Mouse (Mus musculus): ENCODE measurements around the gene Uba7. TPM values are rescaled to one million over a fixed set of nuclear protein-coding genes. Genes with fewer than 3 reads are reported as not detected.

Gene Uba7
- 186 TPM for total RNA-seq (2023)

DNA sequence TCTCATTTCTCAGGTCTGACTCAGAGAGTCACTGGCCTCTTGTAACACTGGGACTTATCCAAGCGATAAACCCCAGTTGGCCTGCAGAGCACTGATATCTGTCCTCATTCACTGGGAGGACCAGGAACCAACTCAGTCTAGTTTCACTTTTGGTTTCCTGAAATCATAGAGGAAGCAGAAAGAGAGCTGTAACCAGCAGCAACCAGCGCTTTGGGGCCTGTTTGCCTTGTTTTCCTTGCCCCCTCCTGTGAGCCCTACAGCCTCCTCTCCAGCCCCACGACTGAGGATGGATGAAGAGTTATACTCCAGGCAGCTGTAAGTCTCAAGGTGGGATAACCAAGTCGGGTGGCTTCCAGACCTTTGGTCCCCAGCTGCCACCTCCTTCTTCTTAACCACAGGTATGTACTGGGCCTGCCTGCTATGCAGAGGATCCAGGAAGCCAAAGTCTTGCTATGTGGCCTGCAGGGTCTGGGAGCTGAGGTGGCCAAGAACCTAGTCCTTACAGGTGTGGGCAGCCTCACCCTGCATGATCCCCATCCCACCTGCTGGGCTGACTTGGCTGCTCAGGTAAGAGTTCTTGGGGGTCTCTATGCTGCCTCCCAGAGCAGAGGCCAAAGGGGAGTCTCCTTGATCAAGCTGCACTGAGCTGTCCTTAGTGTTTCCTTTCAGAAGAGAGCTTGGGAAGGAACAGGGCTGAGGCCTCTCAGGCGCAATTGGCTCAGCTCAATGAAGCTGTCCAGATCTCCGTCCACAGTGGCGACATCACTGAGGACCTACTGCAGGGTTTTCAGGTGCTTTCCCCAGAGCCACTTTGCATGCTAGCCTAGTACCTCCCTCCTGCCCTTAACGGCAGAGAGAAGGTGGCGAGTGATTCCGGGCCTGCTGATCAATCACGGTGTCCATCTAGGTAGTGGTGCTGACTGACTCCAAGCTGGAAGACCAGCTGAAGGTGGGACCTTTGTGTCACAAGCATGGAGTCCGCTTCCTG is at the start of gene Uba7:
Gene Uba7 (plus strand): TSS at position 107 of the 988 bp plus-strand sequence.

DNA sequence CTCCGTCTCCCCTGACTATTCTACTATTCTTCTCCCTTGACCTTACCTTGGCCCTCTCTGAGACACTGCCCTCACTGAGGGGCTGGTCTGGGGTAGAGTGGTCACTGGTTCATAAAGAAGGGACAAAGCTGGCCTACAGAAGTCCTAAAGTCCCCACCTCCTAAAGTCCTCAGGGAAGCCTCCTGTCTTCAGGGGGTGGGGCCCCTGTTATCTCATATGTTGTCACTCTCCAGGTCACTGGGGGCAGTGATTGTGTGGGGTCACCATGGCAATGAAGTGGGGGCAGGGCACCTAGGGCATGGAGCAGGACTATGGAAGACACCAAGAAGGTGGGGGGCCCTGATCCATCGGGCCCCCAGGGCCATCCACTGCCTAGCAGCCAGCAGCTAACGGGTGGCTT is 47.1 kb upstream of the Uba7 start, which contains the start of gene Actl11:
Gene Actl11 (plus strand): TSS at position 301 of the 400 bp plus-strand sequence.

DNA sequence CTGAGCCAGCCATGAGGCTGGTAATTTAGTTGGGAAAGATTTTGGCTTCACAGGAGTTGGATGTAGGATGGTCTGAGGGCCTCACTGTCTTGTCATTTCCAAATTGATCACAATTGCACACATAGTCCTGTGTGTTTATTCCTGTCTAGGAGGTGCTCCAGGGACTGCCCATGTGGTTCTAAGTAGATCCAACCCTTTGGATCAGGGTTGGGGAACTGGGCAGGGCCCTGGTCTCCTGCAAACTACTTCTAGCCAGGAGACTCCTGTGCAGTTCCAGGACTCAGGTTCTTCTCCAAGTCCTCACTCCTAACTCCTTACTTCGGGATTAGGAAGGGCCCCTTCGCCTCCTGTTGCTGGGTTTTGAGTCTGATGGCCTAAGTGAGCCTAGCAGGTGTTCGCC is 39.9 kb upstream of the Uba7 start, which contains the start of gene Camkv:
Gene Camkv (plus strand): TSS at position 301 of the 400 bp plus-strand sequence.

DNA sequence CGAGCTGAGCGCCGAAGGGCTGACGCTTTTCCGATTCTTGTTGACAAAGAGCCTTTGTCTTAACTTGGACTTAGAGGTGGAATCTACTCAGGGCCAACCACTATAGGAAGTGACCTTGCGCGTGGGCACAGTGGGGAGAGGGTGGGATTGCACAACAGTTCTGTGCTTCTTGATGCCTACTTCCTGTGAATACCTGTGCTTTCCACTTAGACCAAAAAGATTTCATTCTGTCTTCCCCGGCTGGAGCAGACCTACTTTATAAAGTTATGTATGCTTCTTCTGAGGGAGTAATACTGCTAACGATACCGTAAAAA is 25.4 kb upstream of the Uba7 start, which contains the start of gene Traip:
Gene Traip (plus strand): TSS at position 215 of the 314 bp plus-strand sequence.

DNA sequence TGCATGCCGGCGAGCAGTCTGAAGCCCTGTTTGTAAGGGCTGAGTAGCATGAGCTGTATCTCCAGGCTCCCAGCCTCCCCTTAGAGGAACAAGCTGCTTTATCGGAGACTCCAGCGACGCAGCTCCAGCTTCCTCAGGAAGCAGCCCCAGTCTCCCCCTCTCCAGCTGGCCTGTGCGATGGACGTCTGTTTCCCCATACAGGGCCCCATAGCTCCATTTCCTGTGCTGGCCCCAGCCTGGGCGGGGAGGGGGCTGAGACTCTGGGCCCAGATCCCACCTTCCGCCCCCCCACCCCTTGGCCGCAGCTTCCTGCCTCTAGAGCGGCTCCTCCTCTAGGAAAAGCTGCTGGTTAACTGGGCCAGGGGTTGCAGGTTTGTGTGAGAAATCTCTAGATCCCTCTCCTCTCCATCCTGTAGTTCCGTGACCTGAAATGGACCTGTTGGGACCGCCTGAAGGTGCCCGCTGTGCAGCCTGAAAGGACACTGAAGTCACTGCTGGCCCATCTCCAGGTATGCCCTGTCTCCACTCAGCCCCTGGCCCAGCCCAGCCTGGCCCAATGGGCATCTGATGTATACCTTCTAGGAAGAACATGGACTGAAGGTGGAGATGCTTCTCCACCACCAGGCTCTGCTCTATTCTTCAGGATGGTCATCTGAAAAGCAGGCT is 7.5 kb downstream of the Uba7 start, which contains the start of gene Gm20661:
Gene Gm20661 (plus strand): TSS at position 378 of the 666 bp plus-strand sequence.

DNA sequence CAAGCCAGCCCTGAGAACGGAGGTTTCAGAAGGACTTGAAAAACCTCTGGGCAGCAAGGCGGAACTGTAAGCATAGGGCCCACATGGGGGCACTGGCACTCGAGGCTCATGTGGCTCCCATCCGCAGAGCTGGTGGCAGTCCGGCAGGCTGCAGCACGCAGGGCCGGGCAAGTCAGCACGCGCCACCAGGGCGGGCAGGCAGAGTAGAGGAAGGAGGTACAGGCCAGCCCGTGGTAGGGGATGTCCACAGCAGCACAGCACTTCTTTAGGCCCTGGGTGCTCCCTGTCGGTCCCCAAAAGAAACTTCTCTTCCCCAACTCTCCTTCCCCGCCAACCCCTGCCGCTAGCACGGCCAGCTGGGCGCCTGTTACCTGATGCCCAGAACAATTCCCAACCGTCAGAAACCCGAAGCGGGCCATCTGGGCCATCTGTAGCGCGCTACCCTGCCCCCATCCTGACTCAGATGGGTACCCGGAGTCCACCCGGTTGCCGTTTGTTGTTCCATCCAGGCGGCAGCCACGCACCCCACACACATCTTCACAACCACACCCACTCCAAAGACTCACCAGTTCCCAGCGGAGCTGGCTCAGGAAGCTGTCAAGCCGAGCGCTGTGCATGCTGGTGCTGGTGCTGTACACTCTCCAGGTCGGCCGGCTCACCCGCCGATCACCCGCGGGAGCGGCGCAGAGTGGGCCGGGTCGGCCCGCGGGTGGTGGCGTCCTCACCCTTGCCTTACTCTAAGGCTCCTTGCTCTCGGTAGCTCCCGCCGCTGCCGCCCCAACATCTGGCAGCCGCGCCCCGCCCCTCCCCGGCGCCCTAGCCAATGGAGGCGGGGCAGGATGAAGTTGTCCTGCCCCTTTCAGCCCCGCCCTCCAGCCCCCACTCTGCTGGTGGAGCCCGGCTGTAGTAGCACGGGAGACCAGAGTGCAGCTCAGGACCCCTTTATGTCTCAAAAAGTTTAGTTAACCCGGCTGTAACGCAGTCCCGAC is 10.1 kb downstream of the Uba7 start, which contains the start of gene Inka1:
Gene Inka1 (minus strand): TSS at position 749 of the 989 bp plus-strand sequence.

DNA sequence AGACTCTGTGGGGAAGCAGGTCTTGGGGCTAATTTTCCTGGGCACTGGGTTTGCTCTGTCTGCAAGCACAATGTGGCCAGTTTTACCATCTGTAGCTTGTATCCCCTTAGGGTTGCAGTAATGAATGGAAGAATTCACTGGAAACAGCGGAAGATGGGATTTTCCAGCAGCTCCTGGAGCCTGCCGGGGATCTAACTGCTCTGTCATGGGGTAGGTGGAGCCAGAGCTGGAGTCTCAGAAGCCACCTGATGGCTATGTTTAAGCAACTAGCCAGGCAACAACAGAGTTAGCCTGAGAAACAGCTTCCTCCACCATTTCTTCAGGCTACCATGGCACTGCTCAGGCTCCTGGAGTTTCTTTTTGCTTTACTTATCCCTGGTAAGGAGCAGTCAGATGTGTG is 16.9 kb downstream of the Uba7 start, which contains the start of gene Cdhr4:
Gene Cdhr4 (plus strand): TSS at position 301 of the 400 bp plus-strand sequence.

DNA sequence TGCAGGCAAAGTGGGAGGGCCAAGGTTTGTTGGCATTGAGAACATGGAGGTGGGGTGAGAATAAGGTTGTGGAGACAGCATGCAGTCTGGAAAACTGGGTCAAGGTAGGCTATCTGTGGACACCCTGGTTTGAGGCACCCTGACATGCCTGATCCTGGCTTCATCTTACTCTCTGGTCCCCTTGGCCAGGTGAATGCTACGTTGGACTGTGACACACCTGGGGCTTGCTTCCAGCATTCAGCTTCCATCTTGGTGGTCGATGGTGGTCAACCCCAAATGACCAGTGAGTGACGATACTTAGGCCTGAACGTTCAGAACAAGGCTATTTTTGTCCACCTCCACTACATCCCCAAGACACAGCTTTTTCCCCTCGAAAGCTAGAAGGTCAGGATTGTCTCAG is 20.7 kb downstream of the Uba7 start, which contains the start of gene Gm20662:
Gene Gm20662 (plus strand): TSS at position 301 of the 400 bp plus-strand sequence.

DNA sequence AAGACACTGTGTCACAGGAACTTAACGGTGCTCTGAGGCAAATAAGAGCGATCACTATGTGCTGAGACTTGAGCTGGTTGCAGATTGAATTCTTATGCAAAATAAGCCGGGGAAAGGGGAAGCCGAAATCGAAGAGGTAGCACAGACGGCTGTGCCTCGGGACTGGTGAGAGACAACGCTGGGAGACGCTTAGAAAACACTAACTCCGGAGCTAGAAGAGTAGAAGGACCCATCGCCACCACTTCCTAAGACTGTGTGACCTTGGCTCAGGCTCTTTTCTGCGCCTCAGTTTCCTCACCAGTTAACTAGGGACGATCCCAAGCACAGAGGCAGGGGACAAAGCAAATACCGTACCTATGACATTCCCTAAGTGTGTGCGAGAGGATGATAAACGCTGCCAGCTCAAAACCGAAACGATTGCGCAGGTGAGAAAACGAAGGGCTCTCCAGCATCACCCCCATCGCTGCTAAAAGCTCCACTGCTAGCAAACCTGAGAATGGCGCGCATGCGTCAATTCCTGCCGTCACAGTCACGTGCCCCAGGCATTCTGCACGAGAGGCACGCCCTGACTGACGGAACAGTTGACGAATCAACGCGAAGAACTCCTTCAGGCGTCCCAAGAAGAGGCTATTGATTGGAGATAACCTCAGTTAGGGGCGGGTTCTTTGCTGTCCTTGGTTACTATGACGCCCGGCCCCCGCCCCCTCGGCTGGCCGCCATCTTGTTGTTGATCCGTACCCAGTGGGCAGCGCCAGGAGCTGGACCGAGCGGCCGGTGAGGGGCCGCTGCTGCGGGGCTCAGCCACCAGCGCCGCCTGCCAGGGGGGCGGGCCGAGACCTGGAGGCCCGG is 26.8 kb downstream of the Uba7 start, which contains the start of gene Ip6k1:
Gene Ip6k1 (plus strand): TSS at position 580 of the 849 bp plus-strand sequence.

Other genes starting within 250 kb of the Uba7 start
- gene Rbm5, start 204.5 kb upstream of the Uba7 start, total RNA-seq (2023), result 262 TPM
- 139 TPM for gene Rbm6, start 102.3 kb upstream of the Uba7 start, total RNA-seq (2023)
- gene Mon1a, start 87.4 kb upstream of the Uba7 start, total RNA-seq (2023), result 18.6 TPM
- 0.24 TPM for gene Mst1r, start 68.6 kb upstream of the Uba7 start, total RNA-seq (2023)
- not detected for gene Actl11, start 47.0 kb upstream of the Uba7 start, total RNA-seq (2023)
- gene Camkv, start 39.8 kb upstream of the Uba7 start, total RNA-seq (2023), result not detected
- 8.8 TPM for gene Traip, start 25.4 kb upstream of the Uba7 start, total RNA-seq (2023)
- 0.89 TPM for gene Gm20661, start 7.6 kb downstream of the Uba7 start, total RNA-seq (2023)
- gene Inka1, start 10.4 kb downstream of the Uba7 start, total RNA-seq (2023), result 2.2 TPM
- gene Cdhr4, start 17.0 kb downstream of the Uba7 start, total RNA-seq (2023), result 3.0 TPM
- gene Gm20662, start 20.8 kb downstream of the Uba7 start, total RNA-seq (2023), result not detected
- gene Ip6k1, start 27.0 kb downstream of the Uba7 start, total RNA-seq (2023), result 143 TPM
- gene Gmppb, start 73.7 kb downstream of the Uba7 start, total RNA-seq (2023), result 23.9 TPM
- 6.9 TPM for gene Amigo3, start 77.7 kb downstream of the Uba7 start, total RNA-seq (2023)
- 0.71 TPM for gene Mst1, start 104.9 kb downstream of the Uba7 start, total RNA-seq (2023)
- gene Rnf123, start 107.8 kb downstream of the Uba7 start, total RNA-seq (2023), result 168 TPM
- 110 TPM for gene Apeh, start 119.1 kb downstream of the Uba7 start, total RNA-seq (2023)
- gene Bsn, start 214.9 kb downstream of the Uba7 start, total RNA-seq (2023), result 1.1 TPM

Data from CD4-positive naive resting alpha-beta T cell, adult 57 days (primary cell).